Comparison of ENCODE assay signal across 10 mouse cellular contexts in the genomic region with DNA sequence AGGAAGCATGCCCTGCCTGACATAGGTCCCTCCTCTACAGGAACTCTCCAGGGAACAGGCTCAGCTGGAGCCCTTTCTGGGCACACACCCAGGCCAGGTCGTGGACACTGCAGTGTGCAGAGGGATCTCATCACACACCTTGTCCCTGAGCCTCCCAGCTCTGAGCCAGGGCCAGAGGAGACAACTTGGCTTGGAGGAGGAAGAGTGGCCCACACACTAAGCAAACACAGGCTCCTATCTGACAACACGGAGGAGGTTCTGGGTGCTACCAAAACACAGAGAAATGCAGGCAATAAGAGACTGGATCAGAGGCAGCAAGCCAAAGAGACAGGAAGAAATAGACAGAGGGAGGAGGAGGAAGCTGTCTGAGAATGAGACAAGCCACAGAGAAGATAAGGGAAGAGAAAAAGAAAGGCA. TPM values are rescaled to one million over a fixed set of nuclear protein-coding genes. Genes with fewer than 3 reads are reported as not detected.
A peak's percentile ranks its signal among the peaks of the same experiment; 100 is the strongest.
DNase-seq lines count a peak whose midpoint lies in the region; ATAC-seq and TF ChIP-seq lines count a peak whose summit lies in the region.
"Had no signal": no experiment of that assay in that cellular context is flagged by ENCODE, and none has a peak within 500 bp of the region (broad histone marks: within the 10 kb centered on the region; RNA-seq: fewer than 3 reads in every experiment).

No protein-coding gene starts in this region.

- peak overlapping the region; percentile 72 for H3K27ac ChIP-seq in hindbrain, embryonic 10.5 days
- H3K27ac ChIP-seq in hindbrain, postnatal 0 days, result no peak overlapping the region
- no peak overlapping the region for H3K27ac ChIP-seq in intestine, embryonic 15.5 days
- H3K27ac ChIP-seq in stomach, embryonic 15.5 days, result no peak overlapping the region; the same call in 1 of the 2 replicates
- H3K27ac ChIP-seq: limb, embryonic 15.5 days had no signal

- DNase-seq in hindbrain, embryonic 10.5 days (ENCODE audit: low spot score), result no peak
- no peak for DNase-seq in hindbrain, postnatal 0 days (ENCODE audit: low spot score)
- DNase-seq in right cerebral cortex, adult 18-20 months, result peak; percentile 35
- DNase-seq in right cerebral cortex, postnatal 25 days, result no peak
- DNase-seq in thymus, postnatal 14 days, result no peak
- no peak for DNase-seq in embryo, embryonic 11 days

- 0 out of 2 replicates have a peak, but pooled peaks cover 7% of the 10 kb centered on the region for H3K36me3 ChIP-seq in hindbrain, embryonic 10.5 days
- H3K36me3 ChIP-seq in hindbrain, postnatal 0 days (ENCODE audit: insufficient read depth, low read length), result no peaks in the 10 kb centered on the region
- H3K36me3 ChIP-seq in intestine, embryonic 15.5 days, result no peaks in the 10 kb centered on the region
- peaks cover 3% of the 10 kb centered on the region; the same call in 1 of the 2 replicates for H3K36me3 ChIP-seq in stomach, embryonic 15.5 days

- WGBS in hindbrain, embryonic 10.5 days, result 57% methylated on average over 2 of the region's 2 CpGs
- WGBS in hindbrain, postnatal 0 days, result 45% methylated on average over 2 of the region's 2 CpGs
- 36% methylated on average over 2 of the region's 2 CpGs for WGBS in intestine, embryonic 15.5 days
- 22% methylated on average over 2 of the region's 2 CpGs for WGBS in stomach, embryonic 15.5 days

- H3K9ac ChIP-seq in hindbrain, postnatal 0 days (replicated peaks; ENCODE audit: low read length), result no peak overlapping the region
- H3K9ac ChIP-seq in intestine, embryonic 15.5 days, result no peak overlapping the region
- H3K9ac ChIP-seq in stomach, embryonic 15.5 days, result no peak overlapping the region
- H3K9ac ChIP-seq: limb, embryonic 15.5 days had no signal

- ATAC-seq in hindbrain, postnatal 0 days, result no peak
- ATAC-seq in intestine, embryonic 15.5 days, result 0 out of 2 replicates have a peak, but pooled peaks have one; percentile 17
- ATAC-seq in stomach, embryonic 15.5 days (ENCODE audit: insufficient read depth, low FRiP score, low read depth), result 0 out of 2 replicates have a peak, but pooled peaks have one; percentile 16

- no peak overlapping the region for H3K4me3 ChIP-seq in hindbrain, embryonic 10.5 days
- H3K4me3 ChIP-seq in hindbrain, postnatal 0 days (ENCODE audit: low read length), result no peak overlapping the region
- no peak overlapping the region for H3K4me3 ChIP-seq in intestine, embryonic 15.5 days (replicated peaks)
- H3K4me3 ChIP-seq in stomach, embryonic 15.5 days (replicated peaks), result no peak overlapping the region
- H3K4me3 ChIP-seq: limb, embryonic 15.5 days had no signal

- H3K4me2 ChIP-seq in hindbrain, postnatal 0 days (ENCODE audit: low read depth, low read length), result no peak overlapping the region
- no peak overlapping the region for H3K4me2 ChIP-seq in intestine, embryonic 15.5 days (replicated peaks)
- no peak overlapping the region for H3K4me2 ChIP-seq in stomach, embryonic 15.5 days
- H3K4me2 ChIP-seq: limb, embryonic 15.5 days had no signal

- H3K4me1 ChIP-seq in hindbrain, embryonic 10.5 days (replicated peaks), result peaks cover 50% of the 10 kb centered on the region
- peaks cover 8% of the 10 kb centered on the region; the same call in 1 of the 2 replicates for H3K4me1 ChIP-seq in hindbrain, postnatal 0 days (ENCODE audit: insufficient read depth, low read length)
- H3K4me1 ChIP-seq in intestine, embryonic 15.5 days (replicated peaks), result peaks cover 29% of the 10 kb centered on the region
- H3K4me1 ChIP-seq in stomach, embryonic 15.5 days, result peaks cover 36% of the 10 kb centered on the region

- H3K27me3 ChIP-seq in hindbrain, embryonic 10.5 days (ENCODE audit: insufficient read depth, poor library complexity, severe bottlenecking), result peaks cover 9% of the 10 kb centered on the region; the same call in 1 of the 2 replicates
- H3K27me3 ChIP-seq in hindbrain, postnatal 0 days (ENCODE audit: insufficient read depth, low read length), result no peaks in the 10 kb centered on the region
- no peaks in the 10 kb centered on the region for H3K27me3 ChIP-seq in intestine, embryonic 15.5 days (replicated peaks)
- H3K27me3 ChIP-seq in stomach, embryonic 15.5 days (replicated peaks), result no peaks in the 10 kb centered on the region
- H3K27me3 ChIP-seq: CH12.LX; limb, embryonic 15.5 days had no signal

- no peak for TF ChIP-seq CTCF in hindbrain, postnatal 0 days (IDR thresholded peaks at IDR 0.05; ENCODE audit: low read depth)

- no peaks in the 10 kb centered on the region for H3K9me3 ChIP-seq in hindbrain, embryonic 10.5 days
- H3K9me3 ChIP-seq in hindbrain, postnatal 0 days (ENCODE audit: low read length), result no peaks in the 10 kb centered on the region
- no peaks in the 10 kb centered on the region for H3K9me3 ChIP-seq in intestine, embryonic 15.5 days
- H3K9me3 ChIP-seq in stomach, embryonic 15.5 days, result no peaks in the 10 kb centered on the region
- H3K9me3 ChIP-seq: limb, embryonic 15.5 days had no signal

RNA-seq across cellular contexts. Expression of gene Tns1, which starts 42.7 kb away (rescaled TPM):
- 15.1 and 15.3 TPM in 2 replicates for polyA plus RNA-seq in hindbrain, embryonic 10.5 days (2016; fragmentation: Nextera tagmentation; extraction: Ambion mirVana)
- total RNA-seq in hindbrain, postnatal 0 days (2014; rRNA removed), result 24.1 and 28.0 TPM in 2 replicates
- 10.3 and 11.7 TPM in 2 replicates for polyA plus RNA-seq in hindbrain, postnatal 0 days (2015; fragmentation: Nextera tagmentation; extraction: Ambion mirVana)
- 23.1 and 29.1 TPM in 2 replicates for polyA plus RNA-seq in intestine, embryonic 15.5 days (2015; fragmentation: Nextera tagmentation; extraction: Ambion mirVana)
- 34.5 and 40.3 TPM in 2 replicates for polyA plus RNA-seq in stomach, embryonic 15.5 days (2015; fragmentation: Nextera tagmentation; extraction: Ambion mirVana)

RNA-seq across cellular contexts. Expression of gene Rufy4, which starts 43.8 kb away (rescaled TPM):
- polyA plus RNA-seq in hindbrain, embryonic 10.5 days (2016; fragmentation: Nextera tagmentation; extraction: Ambion mirVana), result 0.31 and 0.37 TPM in 2 replicates
- not detected in 2 replicates for total RNA-seq in hindbrain, postnatal 0 days (2014; rRNA removed)
- polyA plus RNA-seq in hindbrain, postnatal 0 days (2015; fragmentation: Nextera tagmentation; extraction: Ambion mirVana), result 0.08 and 0.10 TPM in 2 replicates
- polyA plus RNA-seq in intestine, embryonic 15.5 days (2015; fragmentation: Nextera tagmentation; extraction: Ambion mirVana), result 0.18 and 0.34 TPM in 2 replicates
- 0.23 and 0.43 TPM in 2 replicates for polyA plus RNA-seq in stomach, embryonic 15.5 days (2015; fragmentation: Nextera tagmentation; extraction: Ambion mirVana)
- total RNA-seq: CH12.LX had no signal
